Mouse (Mus musculus) adipocyte (in vitro differentiated cells): Measurements from ENCODE around the gene Rxfp3.
A peak's percentile ranks its signal among the peaks of the same experiment; 100 is the strongest.
"Not testable (repeated sequence)": the region's sequence is repeated elsewhere in the genome, so short reads cannot be mapped to it uniquely, and the experiment has no call there.

Source experiments
- DNase-seq: peaks from one replicate; pipeline ENCODE4 v3.0.0-alpha.2; 2016; ENCODE audit warnings: low spot score

Gene Rxfp3

GRCm38 (mm10) chr15:11035947-11036474 lies 1.8 kb downstream of the Rxfp3 start:
- DNase-seq = no peak

DNA sequence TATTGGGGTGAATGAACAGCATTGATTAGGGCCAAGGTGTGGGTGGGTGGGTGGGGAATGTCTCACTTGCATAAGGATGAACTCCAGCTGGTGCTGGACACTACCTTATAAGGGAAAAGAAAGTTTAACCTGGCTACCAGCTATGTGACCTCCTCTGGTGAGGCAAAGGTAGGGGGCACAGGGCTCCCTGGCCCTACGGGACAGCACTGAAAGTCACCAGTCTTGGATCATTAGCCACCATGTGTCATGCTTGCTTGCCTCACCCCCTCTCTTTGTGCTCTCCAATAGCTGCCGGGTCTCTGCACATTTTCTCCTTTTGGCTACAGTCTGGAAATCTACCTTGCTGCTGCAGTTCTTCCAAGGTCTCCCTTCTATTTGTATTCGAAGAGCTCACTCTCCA lies 7.6 kb downstream of the Rxfp3 start:
- DNase-seq = no peak

DNA sequence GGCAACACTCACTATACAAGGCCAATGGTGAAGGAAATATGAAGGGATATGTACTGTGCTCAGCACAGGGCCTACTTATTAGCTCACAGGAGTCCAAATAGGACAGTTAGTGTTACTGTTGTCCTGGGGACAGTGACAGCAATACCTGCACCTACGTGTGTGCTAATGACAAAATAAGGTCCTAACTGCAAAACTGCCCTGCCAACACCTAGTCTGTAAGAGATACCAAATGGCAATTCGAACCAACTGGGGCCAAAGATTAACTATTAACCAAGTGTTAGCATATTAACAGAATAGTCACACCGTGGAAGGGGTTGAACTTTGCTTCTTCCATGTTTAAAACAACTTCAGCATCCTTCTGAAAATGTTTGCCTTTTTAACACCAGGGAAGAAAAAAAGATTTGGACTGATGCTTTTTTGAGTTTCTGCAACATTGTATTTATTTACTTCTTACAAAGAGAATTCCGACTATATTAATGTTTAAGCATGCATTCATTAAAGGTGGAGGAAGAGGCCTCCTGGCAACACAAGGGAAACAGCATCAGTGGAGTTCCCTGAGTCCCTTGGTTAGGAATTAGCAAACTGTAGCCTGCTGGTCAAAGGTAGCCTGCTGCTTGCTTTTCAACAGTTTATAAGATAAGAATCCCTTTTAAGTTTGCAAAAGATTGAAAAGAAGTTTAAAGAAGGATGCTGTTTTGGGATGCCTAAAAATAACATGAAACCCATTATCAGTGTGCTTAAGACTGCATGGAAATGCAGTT lies 10.8 kb downstream of the Rxfp3 start:
- no peak for DNase-seq

DNA sequence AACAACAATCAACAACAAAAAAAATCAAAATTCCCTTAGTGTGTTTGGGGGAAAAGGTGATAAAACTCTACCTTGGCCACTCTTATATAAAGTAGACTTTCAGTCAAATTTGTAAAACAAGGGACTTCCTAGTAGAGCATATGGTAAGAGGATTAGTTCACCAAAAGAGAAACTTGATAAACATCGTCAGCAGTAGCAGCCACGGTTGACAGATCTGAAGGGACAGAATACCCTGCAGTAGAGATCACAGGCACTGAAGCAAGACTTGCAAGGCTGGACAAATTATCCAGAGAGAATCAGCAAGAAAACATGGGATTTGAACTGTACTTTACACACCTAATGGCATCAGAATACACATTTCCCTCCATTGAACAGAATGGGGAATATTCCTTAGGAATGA lies 22.9 kb downstream of the Rxfp3 start:
- no peak for DNase-seq

DNA sequence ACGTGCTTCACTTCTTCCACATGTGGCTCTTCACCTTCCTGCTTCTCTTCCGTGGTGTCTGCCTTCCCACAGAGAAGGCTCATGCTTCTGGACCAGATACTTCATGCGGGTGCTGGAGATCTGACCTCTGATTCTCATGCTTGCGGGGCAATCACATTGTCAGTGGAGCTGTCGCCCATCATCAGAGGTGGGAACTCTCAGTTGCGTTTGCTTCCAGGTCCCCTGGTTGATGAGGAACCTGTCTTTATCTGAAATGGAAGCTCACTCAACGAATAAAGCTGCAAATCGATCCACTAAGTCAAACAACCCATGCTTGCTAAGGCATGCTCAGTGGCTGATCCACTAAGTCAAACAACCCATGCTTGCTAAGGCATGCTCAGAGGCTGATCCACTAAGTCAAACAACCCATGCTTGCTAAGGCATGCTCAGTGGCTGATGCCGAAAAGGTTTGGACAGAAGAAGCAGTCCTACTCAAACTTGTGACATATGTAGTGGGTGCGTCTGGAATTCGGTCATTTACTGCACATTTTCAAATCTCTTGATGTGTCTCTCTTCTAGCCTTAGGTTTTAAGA lies 26.7 kb downstream of the Rxfp3 start:
- DNase-seq = no peak

- DNase-seq = peak; percentile 13
Measured at GRCm38 (mm10) chr15:11008756-11009155, 29.0 kb downstream of the Rxfp3 start.

- DNase-seq = no peak
Measured at GRCm38 (mm10) chr15:11004646-11005045, 33.1 kb downstream of the Rxfp3 start.

GRCm38 (mm10) chr15:11003791-11004190 lies 34.0 kb downstream of the Rxfp3 start:
- DNase-seq = no peak

- no peak for DNase-seq
Measured at GRCm38 (mm10) chr15:11000421-11000820, 37.4 kb downstream of the Rxfp3 start, which contains the start of gene Slc45a2. Slc45a2 (plus strand) TSS chr15:11000721.

DNA sequence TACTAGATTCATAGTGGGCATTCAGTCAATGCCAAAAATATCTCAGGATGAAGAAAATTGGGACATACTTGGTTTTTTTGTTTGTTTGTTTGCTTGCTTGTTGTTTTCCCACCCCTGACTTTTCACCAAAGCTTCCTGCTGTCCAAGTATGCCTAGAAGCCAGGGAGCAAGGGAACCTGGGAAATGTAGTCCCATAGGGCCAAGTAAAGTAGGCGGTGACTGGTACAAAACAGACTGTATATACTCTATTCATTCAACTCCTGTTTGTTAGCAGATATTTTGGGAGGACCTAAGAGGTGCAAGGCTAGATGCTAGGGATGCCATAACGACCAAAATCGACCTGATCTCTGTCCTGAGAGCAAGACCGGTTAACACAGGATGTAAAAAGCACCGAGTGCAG lies 38.0 kb downstream of the Rxfp3 start:
- peak; percentile 53 for DNase-seq

DNA sequence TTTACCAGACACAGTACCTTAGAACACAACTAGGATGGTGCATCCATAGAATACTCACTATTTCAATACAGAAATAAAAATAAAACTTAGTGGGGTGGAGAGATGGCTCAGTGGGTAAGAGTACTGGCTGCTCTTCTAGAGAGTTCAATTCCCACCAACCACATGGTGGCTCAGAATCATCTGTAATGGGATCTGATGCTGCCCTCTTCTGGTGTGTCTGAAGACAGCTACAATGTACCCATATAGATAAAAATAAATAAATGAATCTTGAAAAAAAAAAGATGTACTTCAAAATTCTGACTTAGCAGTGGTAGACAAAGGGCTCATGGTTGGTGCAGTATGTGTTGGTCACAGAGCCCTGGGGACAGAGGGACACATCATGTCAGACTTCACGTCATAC lies 46.2 kb downstream of the Rxfp3 start:
- peak; percentile 39 for DNase-seq

GRCm38 (mm10) chr15:10990411-10990810 lies 47.4 kb downstream of the Rxfp3 start:
- DNase-seq = no peak

DNA sequence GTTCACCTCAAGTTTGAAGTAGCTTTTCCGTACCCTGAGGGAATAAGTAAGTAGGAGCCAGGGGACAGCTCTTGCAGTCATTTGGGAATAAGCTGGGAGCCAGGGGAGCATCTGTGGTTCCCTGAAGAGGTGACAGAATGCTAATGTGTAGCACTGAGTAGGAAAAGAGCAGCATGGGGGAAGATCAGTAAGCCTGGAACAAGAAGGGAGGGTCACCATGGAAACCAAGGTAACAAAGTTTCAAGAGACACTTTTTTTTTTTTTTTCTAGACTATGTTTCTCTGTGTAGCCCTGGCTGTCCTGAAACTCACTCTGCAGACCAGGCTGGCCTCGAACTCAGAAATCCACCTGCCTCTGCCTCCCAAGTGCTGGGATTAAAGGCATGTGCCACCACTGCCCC lies 51.3 kb downstream of the Rxfp3 start:
- DNase-seq = not testable (repeated sequence)

GRCm38 (mm10) chr15:10985756-10986155 lies 52.0 kb downstream of the Rxfp3 start:
- DNase-seq = no peak
